Mouse (Mus musculus) frontal cortex, postnatal 14 days (tissue): Measurements from ENCODE around the gene Olfr488.
"Not testable (repeated sequence)": the region's sequence is repeated elsewhere in the genome, so short reads cannot be mapped to it uniquely, and the experiment has no call there.

Experiments used
- DNase-seq, 2 experiments: peaks; one replicate each; pipeline ENCODE4 v3.0.0; 2022; ENCODE audit warnings: low spot score in 2 of 2

Gene Olfr488

GRCm38 (mm10) chr7:108258247-108258646 is at the start of gene Olfr488:
Gene Olfr488, minus strand, starts transcription at chr7:108258347.
- no peak for DNase-seq

- DNase-seq: no peak
These were observed 30.7 kb upstream of the Olfr488 start, which contains the start of gene Olfr490 for GRCm38 (mm10) chr7:108288834-108289233. Gene Olfr490, minus strand, starts transcription at chr7:108288934.

DNA sequence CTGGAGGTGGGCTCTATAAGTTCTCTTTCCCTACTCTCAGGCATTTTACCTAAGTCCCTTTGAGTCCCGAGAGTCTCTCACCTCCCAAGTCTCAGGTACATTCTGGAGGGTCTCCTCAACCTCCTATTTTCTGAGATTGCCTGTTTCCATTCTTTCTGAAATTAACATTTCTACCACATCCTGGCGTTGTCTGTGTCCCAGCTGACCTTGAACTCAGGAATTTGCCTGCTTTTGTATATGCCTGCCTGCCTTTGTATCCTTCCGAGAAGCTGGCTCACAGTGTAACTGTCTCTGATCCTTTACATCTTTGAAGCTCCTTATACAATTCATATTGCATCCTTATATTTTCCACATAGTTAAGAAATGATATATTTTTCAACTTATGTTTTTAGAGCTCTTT is 24.6 kb downstream of the Olfr488 start:
- no peak for DNase-seq

GRCm38 (mm10) chr7:108214536-108214935 is 43.6 kb downstream of the Olfr488 start, which contains the start of gene Olfr487:
Gene Olfr487, minus strand, starts transcription at chr7:108214636.
- not testable (repeated sequence) for DNase-seq
